Comparison of ENCODE assay signal across 27 mouse cellular contexts in the genomic region with DNA sequence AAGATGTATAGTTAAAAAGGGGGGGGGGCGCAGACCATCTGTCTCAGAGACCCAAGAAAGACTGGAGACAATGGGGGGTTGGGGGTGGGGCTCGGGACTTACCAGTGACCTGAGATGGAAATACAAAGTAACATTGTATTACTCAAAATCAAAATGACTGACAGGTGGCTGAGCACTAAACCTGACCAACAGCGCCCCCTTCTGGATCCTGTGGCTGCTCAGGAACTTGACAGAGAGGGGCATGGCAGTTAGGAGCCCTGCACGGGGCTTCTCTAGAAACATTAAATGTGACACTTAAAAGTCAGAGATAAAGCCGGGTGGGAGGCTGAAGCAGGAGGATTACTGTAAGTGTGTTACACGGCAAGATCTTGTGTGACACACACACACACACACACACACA. TPM values are rescaled to one million over a fixed set of nuclear protein-coding genes. Genes with fewer than 3 reads are reported as not detected.
A peak's percentile ranks its signal among the peaks of the same experiment; 100 is the strongest.
DNase-seq lines count a peak whose midpoint lies in the region; ATAC-seq and TF ChIP-seq lines count a peak whose summit lies in the region.
"Had no signal": no experiment of that assay in that cellular context is flagged by ENCODE, and none has a peak within 500 bp of the region (broad histone marks: within the 10 kb centered on the region; RNA-seq: fewer than 3 reads in every experiment).

No protein-coding gene starts in this region.

- ATAC-seq in kidney, postnatal 0 days (replicated peaks; ENCODE audit: low FRiP score, low read depth): no peak
- no peak for ATAC-seq in kidney, embryonic 15.5 days (replicated peaks; ENCODE audit: low FRiP score)
- no peak for ATAC-seq in midbrain, postnatal 0 days (ENCODE audit: low FRiP score)
- no peak for ATAC-seq in midbrain, embryonic 13.5 days
- no peak for ATAC-seq in Patski
- ATAC-seq in stomach, postnatal 0 days (ENCODE audit: low FRiP score, low TSS enrichment): no peak
- ATAC-seq: forebrain, embryonic 16.5 days had no signal

- no peaks in the 10 kb centered on the region for H3K4me1 ChIP-seq in kidney, postnatal 0 days (replicated peaks; ENCODE audit: insufficient read depth, low read length)
- H3K4me1 ChIP-seq in kidney, embryonic 15.5 days: 0 out of 2 replicates have a peak, but pooled peaks cover 7% of the 10 kb centered on the region
- no peaks in the 10 kb centered on the region for H3K4me1 ChIP-seq in midbrain, postnatal 0 days (ENCODE audit: insufficient read depth, low read length)
- H3K4me1 ChIP-seq in midbrain, embryonic 13.5 days (replicated peaks): 0 out of 2 replicates have a peak, but pooled peaks cover 4% of the 10 kb centered on the region
- no peaks in the 10 kb centered on the region for H3K4me1 ChIP-seq in stomach, postnatal 0 days (replicated peaks; ENCODE audit: control insufficient read depth, insufficient read depth)
- H3K4me1 ChIP-seq: heart, embryonic 13.5 days; neural tube, embryonic 15.5 days had no signal

- H3K4me2 ChIP-seq in kidney, postnatal 0 days (ENCODE audit: low read length): no peak overlapping the region
- H3K4me2 ChIP-seq in kidney, embryonic 15.5 days: no peak overlapping the region
- no peak overlapping the region for H3K4me2 ChIP-seq in midbrain, postnatal 0 days (ENCODE audit: low read depth, low read length, poor library complexity, severe bottlenecking)
- H3K4me2 ChIP-seq in midbrain, embryonic 13.5 days (replicated peaks): no peak overlapping the region
- no peak overlapping the region for H3K4me2 ChIP-seq in stomach, postnatal 0 days (replicated peaks; ENCODE audit: low read depth)
- H3K4me2 ChIP-seq: embryonic facial prominence, embryonic 13.5 days; heart, embryonic 13.5 days; limb, embryonic 12.5 days; midbrain, embryonic 11.5 days; neural tube, embryonic 15.5 days had no signal

- H3K36me3 ChIP-seq in kidney, postnatal 0 days (ENCODE audit: insufficient read depth, low read length): no peaks in the 10 kb centered on the region
- no peaks in the 10 kb centered on the region for H3K36me3 ChIP-seq in kidney, embryonic 15.5 days
- no peaks in the 10 kb centered on the region for H3K36me3 ChIP-seq in midbrain, postnatal 0 days (ENCODE audit: insufficient read depth, low read length)
- H3K36me3 ChIP-seq in midbrain, embryonic 13.5 days: no peaks in the 10 kb centered on the region
- no peaks in the 10 kb centered on the region for H3K36me3 ChIP-seq in stomach, postnatal 0 days (ENCODE audit: control insufficient read depth, insufficient read depth, low read length)
- H3K36me3 ChIP-seq: embryonic facial prominence, embryonic 13.5 days; heart, embryonic 13.5 days; limb, embryonic 12.5 days; neural tube, embryonic 15.5 days had no signal

- in situ Hi-C loops in Patski (cut with MboI; ENCODE audit: low pct_unique_long_range_greater_than_20kb): loop anchor here (25.0 kb wide), 1 partner anchor 203 kb away; no protein-coding TSS in a partner anchor

- TF ChIP-seq EP300 in stomach, postnatal 0 days (optimal IDR thresholded peaks at IDR 0.05): no peak

- peak; percentile 18; the same call in 1 of the 2 replicates for TF ChIP-seq CTCF in kidney, postnatal 0 days (IDR thresholded peaks at IDR 0.05; ENCODE audit: low read depth)
- TF ChIP-seq CTCF in midbrain, postnatal 0 days (IDR thresholded peaks at IDR 0.05): 0 out of 2 replicates have a peak, but pooled peaks have one; percentile 20
- peak; percentile 35 for TF ChIP-seq CTCF in Patski (IDR thresholded peaks at IDR 0.05)
- peak; percentile 15; the same call in 1 of the 2 replicates for TF ChIP-seq CTCF in stomach, postnatal 0 days (IDR thresholded peaks at IDR 0.05; ENCODE audit: low read depth)

- no peak overlapping the region for H3K4me3 ChIP-seq in kidney, postnatal 0 days (replicated peaks; ENCODE audit: low read depth, low read length)
- H3K4me3 ChIP-seq in kidney, embryonic 15.5 days (replicated peaks): no peak overlapping the region
- H3K4me3 ChIP-seq in midbrain, postnatal 0 days (ENCODE audit: low read depth, low read length): no peak overlapping the region
- H3K4me3 ChIP-seq in midbrain, embryonic 13.5 days (replicated peaks): no peak overlapping the region
- H3K4me3 ChIP-seq in stomach, postnatal 0 days (ENCODE audit: low read depth, low read length): no peak overlapping the region
- H3K4me3 ChIP-seq: embryonic facial prominence, embryonic 13.5 days; gastrocnemius, adult 2 months; heart, embryonic 13.5 days; limb, embryonic 12.5 days; neural tube, embryonic 15.5 days had no signal

- H3K27ac ChIP-seq in kidney, postnatal 0 days: no peak overlapping the region
- H3K27ac ChIP-seq in kidney, embryonic 15.5 days: no peak overlapping the region
- H3K27ac ChIP-seq in midbrain, postnatal 0 days (ENCODE audit: low read depth, low read length): no peak overlapping the region
- H3K27ac ChIP-seq in midbrain, embryonic 13.5 days: no peak overlapping the region
- H3K27ac ChIP-seq in stomach, postnatal 0 days (replicated peaks): no peak overlapping the region
- H3K27ac ChIP-seq: embryonic facial prominence, embryonic 13.5 days; gastrocnemius, adult 2 months; heart, embryonic 13.5 days; limb, embryonic 12.5 days; macrophage; neural tube, embryonic 15.5 days had no signal

- WGBS in kidney, postnatal 0 days: 66% methylated on average over 6 of the region's 6 CpGs
- WGBS in kidney, embryonic 15.5 days: 64% methylated on average over 6 of the region's 6 CpGs
- WGBS in midbrain, postnatal 0 days: 64% methylated on average over 6 of the region's 6 CpGs
- WGBS in midbrain, embryonic 13.5 days: 65% methylated on average over 6 of the region's 6 CpGs
- 68% methylated on average over 6 of the region's 6 CpGs for WGBS in stomach, postnatal 0 days

- CTCF ChIA-PET in Patski (lab: Charles Lee): no interaction called here

- no peak overlapping the region for H3K9ac ChIP-seq in kidney, postnatal 0 days (ENCODE audit: low read depth, low read length)
- H3K9ac ChIP-seq in kidney, embryonic 15.5 days: no peak overlapping the region
- no peak overlapping the region for H3K9ac ChIP-seq in midbrain, postnatal 0 days (replicated peaks; ENCODE audit: low read length, poor library complexity, severe bottlenecking)
- H3K9ac ChIP-seq in midbrain, embryonic 13.5 days (replicated peaks): no peak overlapping the region
- H3K9ac ChIP-seq in stomach, postnatal 0 days (ENCODE audit: low read length): no peak overlapping the region
- H3K9ac ChIP-seq: embryonic facial prominence, embryonic 13.5 days; heart, embryonic 13.5 days; limb, embryonic 12.5 days; neural tube, embryonic 15.5 days had no signal

- H3K27me3 ChIP-seq in kidney, postnatal 0 days (ENCODE audit: insufficient read depth, low read length): no peaks in the 10 kb centered on the region
- peaks cover 22% of the 10 kb centered on the region; the same call in 1 of the 2 replicates for H3K27me3 ChIP-seq in kidney, embryonic 15.5 days
- H3K27me3 ChIP-seq in midbrain, postnatal 0 days (ENCODE audit: insufficient read depth, low read length): peaks cover 17% of the 10 kb centered on the region
- peaks cover 43% of the 10 kb centered on the region for H3K27me3 ChIP-seq in midbrain, embryonic 13.5 days
- H3K27me3 ChIP-seq in Patski: peaks cover 10% of the 10 kb centered on the region
- H3K27me3 ChIP-seq in stomach, postnatal 0 days (ENCODE audit: control insufficient read depth, insufficient read depth, low read length): no peaks in the 10 kb centered on the region
- H3K27me3 ChIP-seq: neural tube, embryonic 15.5 days had no signal

- DNase-seq in kidney, postnatal 0 days (ENCODE audit: low spot score): no peak
- DNase-seq in midbrain, postnatal 0 days (ENCODE audit: low spot score): no peak
- DNase-seq in Patski (ENCODE audit: low read depth, low spot score): no peak
- DNase-seq in stomach, postnatal 0 days (ENCODE audit: low spot score): no peak
- DNase-seq in spleen, postnatal 4 days (ENCODE audit: low spot score in 2 of 2): no peak
- no peak for DNase-seq in embryo, embryonic 10 days (ENCODE audit: low spot score)
- DNase-seq: adrenal gland, postnatal 14 days; B cell, adult 2 months; cerebellum, adult 2 months; gastrocnemius, adult 2 months; heart, postnatal 4 days; kidney, adult 9 months; lung, adult 2 months; retina, postnatal 1 day; spleen, adult 18-20 months had no signal

- POLR2A ChIA-PET in Patski (lab: Charles Lee): no interaction called here

- H3K9me3 ChIP-seq in kidney, postnatal 0 days (replicated peaks; ENCODE audit: low read length): no peaks in the 10 kb centered on the region
- no peaks in the 10 kb centered on the region for H3K9me3 ChIP-seq in kidney, embryonic 15.5 days (replicated peaks)
- H3K9me3 ChIP-seq in midbrain, postnatal 0 days (ENCODE audit: low read length): no peaks in the 10 kb centered on the region
- no peaks in the 10 kb centered on the region for H3K9me3 ChIP-seq in midbrain, embryonic 13.5 days
- no peaks in the 10 kb centered on the region for H3K9me3 ChIP-seq in stomach, postnatal 0 days (ENCODE audit: control insufficient read depth, low read length)
- H3K9me3 ChIP-seq: embryonic facial prominence, embryonic 13.5 days; limb, embryonic 12.5 days; neural tube, embryonic 15.5 days had no signal

RNA-seq across cellular contexts. Expression of a gene that starts 13.8 kb away (rescaled TPM):
- not detected in 2 replicates for polyA plus RNA-seq in kidney, postnatal 0 days (2015; fragmentation: Nextera tagmentation; extraction: Ambion mirVana)
- polyA plus RNA-seq in kidney, embryonic 15.5 days (2015; fragmentation: Nextera tagmentation; extraction: Ambion mirVana): 0.17 TPM in 1 of 2 replicates, not detected in the other
- not detected in 2 replicates for total RNA-seq in midbrain, postnatal 0 days (2014; rRNA removed)
- polyA plus RNA-seq in midbrain, postnatal 0 days (2015; fragmentation: Nextera tagmentation; extraction: Ambion mirVana): 0.13 and 1.4 TPM in 2 replicates
- polyA plus RNA-seq in midbrain, embryonic 13.5 days (2015; fragmentation: Nextera tagmentation; extraction: Ambion mirVana): 0.32 TPM in 1 of 2 replicates, not detected in the other
- polyA plus RNA-seq in Patski (2021): 1.0 TPM
- polyA plus RNA-seq in stomach, postnatal 0 days (2015; fragmentation: Nextera tagmentation; extraction: Ambion mirVana): 0.38 and 0.46 TPM in 2 replicates
- total RNA-seq: adrenal gland, postnatal 14 days; granulocyte monocyte progenitor cell, adult 5-6 weeks; left cerebral cortex, adult 18-20 months; MEL had no signal
- polyA plus RNA-seq: cerebellum, adult 2 months; forebrain, embryonic 16.5 days; macrophage; neural tube, embryonic 15.5 days had no signal

RNA-seq across cellular contexts. Expression of a gene that starts 52.8 kb away (rescaled TPM):
- 0.17 and 0.20 TPM in 2 replicates for polyA plus RNA-seq in kidney, postnatal 0 days (2015; fragmentation: Nextera tagmentation; extraction: Ambion mirVana)
- polyA plus RNA-seq in kidney, embryonic 15.5 days (2015; fragmentation: Nextera tagmentation; extraction: Ambion mirVana): 0.08 TPM in 1 of 2 replicates, not detected in the other
- total RNA-seq in midbrain, postnatal 0 days (2014; rRNA removed): 5.2 and 8.9 TPM in 2 replicates
- 4.7 and 5.8 TPM in 2 replicates for polyA plus RNA-seq in midbrain, postnatal 0 days (2015; fragmentation: Nextera tagmentation; extraction: Ambion mirVana)
- polyA plus RNA-seq in midbrain, embryonic 13.5 days (2015; fragmentation: Nextera tagmentation; extraction: Ambion mirVana): not detected in 2 replicates
- polyA plus RNA-seq in Patski (2021): 8.9 TPM
- polyA plus RNA-seq in stomach, postnatal 0 days (2015; fragmentation: Nextera tagmentation; extraction: Ambion mirVana): 0.53 and 1.6 TPM in 2 replicates
- total RNA-seq: granulocyte monocyte progenitor cell, adult 5-6 weeks; MEL had no signal
- polyA plus RNA-seq: embryonic facial prominence, embryonic 13.5 days; forebrain, embryonic 16.5 days; limb, embryonic 12.5 days; macrophage; midbrain, embryonic 11.5 days had no signal
